Mouse (Mus musculus) T-helper 2 cell (primary cell): ENCODE measurements around the gene Grin2d.

ENCODE experiments used
- in situ Hi-C: fragments of 300-600 bp; cut with MboI, MseI; formaldehyde crosslinking; loops from one replicate; pipeline ENCODE4 v1.15.1; 2025; ENCODE audit warnings: high pct_unique_total_duplicates

Grin2d gene

DNA sequence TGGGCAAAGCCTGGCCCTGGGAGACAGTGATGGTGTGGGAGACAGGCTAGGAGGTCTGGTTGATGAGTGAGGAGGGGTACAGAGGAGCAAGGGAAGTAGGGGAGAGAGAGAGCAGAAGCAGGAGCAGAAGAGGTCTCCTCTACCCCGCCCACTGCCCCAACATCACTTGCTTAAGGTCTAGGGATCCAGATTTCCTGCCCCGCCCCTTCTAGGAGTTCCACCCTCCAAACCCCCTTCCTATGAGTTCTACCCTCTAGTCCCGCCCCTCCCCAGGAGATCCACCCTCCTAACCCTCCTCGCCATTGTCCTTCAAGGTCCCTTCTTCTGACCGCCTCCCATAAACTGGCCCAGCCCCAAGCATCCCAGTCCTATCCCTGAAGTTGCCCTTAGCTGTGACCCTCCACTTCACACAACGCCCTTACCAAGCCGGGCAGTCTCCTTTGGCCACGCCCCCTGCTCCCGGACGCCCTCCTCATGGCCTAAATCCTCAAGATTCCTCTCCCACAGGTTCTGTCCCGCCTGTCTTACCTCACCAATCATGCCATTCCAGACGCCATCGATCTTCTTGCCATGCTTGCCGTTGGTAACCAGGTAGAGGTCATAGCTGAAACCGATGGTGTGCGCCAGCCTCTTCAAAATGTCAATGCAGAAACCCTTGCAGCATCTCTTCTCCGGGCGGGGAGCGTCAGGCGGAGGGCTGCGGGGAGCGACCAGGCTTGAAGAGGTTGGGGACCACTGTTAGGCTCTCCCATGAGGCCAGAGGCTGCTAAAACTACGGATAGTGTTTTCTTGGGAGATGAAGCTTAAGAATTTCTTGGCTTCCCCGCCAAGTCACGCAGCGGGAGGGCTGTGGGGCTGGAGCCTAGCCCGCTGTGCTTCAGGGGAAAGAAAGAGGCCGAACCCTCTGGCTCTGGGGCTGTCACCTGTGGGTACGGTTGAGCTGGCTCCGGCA, 21.0 kb downstream of the Grin2d start:
- in situ Hi-C loops, result no loop called here

DNA sequence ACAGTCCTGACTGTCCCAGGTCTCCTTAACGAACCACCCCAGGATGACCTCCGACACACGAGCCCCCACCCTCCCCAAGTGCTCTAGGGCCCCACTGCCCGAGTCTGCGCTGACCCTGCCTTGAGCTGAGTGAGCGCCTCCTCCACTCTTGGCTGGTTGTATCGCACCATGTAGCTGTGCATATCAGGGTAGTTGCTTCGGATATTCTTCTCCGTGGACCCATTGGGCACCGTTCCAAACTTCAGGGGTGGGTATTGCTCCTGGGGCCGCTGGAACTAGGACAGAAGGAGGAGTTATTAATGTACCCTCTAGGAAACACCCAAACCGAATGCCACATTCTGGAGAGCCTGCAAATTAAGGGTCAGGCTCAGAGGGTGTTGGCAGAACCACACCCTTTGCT, 25.1 kb downstream of the Grin2d start:
- in situ Hi-C loops, result no loop called here

DNA sequence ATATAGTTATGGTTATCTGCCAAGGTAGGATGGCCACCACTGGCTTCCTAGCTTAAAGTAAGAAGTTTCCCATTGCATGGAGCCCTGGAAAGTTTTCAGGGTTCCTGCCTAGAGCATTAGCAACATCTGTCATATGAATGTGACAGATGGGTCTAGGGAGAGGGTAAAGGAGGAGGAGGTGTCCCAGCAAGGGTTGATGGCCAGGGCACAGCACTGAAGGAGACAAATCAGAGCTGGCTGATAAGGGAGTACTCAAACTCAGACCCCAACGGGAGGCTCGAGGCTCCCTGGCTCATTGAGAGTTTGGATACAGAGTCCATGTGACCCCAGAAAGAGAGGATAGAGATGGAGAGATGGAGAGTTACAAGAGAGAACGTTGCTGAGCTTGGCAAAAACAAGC, 27.5 kb downstream of the Grin2d start:
- in situ Hi-C loops, result no loop called here

DNA sequence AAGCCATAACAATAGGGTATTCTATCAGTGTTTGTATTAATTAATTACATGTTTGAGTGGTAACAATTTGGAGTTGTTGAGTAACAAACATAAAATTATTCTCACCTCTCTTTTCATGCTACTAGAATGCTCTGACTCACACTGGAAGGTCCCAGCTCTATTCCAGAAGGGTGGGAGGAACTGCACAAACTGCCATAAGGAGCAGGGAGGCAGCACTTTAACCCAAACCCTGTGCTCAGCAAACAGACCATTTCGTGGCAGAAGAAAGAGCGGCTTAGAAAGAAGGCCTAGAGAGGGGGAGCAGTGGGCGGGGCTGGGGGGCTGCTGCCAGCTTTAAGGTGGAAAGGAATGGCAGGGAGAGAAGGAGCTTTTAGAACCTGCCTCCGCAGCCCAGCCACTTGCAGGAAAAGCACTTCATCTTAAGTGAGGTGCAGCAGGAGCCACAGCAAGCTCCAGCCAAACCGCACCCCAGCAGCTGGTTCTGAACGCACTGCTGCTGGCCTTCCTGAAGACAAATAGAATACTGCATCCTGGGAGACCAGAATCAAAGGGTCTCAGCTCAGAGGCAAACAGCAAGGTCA, 29.6 kb downstream of the Grin2d start:
- in situ Hi-C loops, result no loop called here

DNA sequence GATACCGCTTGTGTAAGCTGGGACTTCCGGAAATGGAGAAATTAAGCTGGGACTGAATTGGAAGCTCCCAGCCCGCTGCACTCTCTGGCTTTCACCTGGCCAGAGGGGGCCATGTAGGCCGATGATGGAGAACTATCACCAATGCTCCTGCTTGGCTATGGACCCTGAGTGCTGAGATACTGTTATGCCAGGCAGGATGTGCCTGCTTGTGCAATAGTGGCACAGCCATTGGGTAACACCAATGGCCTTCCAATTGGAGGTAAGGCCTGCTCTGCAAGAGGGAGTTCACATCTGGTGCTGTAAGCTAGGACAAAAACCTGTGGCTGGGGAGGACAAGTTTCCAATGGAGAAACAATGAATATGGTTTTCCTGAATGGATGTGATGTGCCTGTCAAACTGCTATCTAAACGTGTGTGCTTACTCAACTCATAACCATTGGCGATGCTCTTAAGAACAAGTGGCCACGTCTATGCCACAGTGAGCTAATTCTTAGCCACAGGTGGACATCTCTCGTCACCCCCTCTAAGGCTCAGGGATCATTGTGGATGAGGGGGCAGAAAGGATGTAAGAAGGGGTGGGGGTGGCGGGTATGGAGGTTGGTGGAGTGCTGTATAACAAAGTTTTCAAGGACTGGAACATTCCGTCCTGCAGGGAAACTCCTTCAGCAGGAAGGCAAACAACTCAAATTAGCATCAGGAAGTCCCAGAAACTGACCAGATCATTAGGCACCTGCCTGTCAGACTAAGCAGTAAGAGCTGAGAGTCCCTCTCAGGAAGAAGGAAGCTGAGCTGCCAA, 35.0 kb downstream of the Grin2d start:
- in situ Hi-C loops, result no loop called here

DNA sequence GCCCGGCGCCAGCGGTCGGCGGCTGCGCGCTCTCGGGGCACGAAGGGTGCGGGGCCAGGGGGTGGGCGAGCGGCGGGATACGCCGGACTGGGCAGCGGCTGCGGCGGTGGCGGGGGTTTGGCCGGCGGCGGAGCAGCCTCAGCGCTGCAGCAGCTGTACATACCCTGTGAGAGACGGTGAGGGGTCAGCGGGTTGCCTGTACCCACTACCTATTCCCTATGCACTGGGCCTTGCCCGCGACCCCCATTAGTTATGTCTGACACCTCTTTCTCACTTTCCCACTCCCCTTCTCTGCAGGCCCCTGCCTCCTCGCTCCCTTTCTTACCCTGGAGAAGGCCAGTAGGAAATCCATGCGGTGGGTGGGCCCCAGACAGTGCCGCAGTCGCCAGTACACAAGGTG, 44.3 kb downstream of the Grin2d start:
- in situ Hi-C loops, result no loop called here

DNA sequence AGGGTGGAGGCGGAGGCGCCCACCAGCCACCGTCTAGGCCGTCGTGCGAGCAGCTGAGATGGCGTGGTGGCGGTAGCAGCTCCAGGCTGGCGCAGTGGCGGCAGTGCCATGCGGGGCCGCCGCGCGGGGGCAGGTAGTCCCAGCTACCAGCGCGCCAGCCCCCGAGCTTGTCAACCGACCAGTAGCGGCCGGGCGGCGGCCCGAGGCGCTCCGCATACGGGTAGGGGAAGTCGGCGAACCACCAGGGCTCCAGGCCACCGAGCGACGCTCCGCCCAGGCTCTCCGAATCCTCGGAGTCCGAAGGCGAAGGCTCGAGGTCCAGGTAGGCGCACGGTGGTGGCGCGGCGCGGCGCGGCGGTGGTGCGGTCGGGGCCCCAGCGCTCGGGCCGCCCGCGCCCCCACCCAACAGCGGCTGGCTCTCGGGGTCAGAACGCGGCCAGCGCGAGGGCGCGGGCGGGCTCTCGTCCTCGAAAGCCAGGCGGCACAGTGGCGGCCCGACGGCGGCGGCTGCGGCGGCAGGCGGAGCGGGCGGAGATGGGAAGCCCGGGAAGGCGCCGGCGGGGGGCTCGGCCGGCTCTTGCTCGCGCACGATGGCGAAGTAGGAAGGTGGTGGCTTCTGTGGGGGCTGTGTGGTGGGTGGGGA, 44.9 kb downstream of the Grin2d start:
- in situ Hi-C loops, result no loop called here

DNA sequence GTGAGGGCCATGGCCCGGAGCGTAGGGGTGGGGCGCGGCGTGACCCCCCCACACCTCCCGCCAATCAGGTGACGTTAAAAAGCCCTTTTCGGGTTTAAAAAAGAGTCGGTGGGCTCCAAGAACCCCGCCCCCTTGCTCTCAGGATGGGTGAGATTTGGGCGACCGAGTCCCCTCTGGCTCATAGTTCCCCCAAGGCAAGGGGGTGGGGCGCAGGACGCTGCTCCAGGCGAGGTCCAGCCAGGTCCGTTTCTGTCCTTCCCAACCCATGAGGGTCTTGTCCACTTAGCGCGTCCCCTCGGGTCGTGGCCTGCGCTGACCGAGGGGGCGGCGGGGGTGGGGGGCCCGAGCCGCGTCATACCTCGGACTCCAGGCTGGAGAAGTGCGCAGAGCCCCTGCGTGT, 45.8 kb downstream of the Grin2d start:
- in situ Hi-C loops, result no loop called here

DNA sequence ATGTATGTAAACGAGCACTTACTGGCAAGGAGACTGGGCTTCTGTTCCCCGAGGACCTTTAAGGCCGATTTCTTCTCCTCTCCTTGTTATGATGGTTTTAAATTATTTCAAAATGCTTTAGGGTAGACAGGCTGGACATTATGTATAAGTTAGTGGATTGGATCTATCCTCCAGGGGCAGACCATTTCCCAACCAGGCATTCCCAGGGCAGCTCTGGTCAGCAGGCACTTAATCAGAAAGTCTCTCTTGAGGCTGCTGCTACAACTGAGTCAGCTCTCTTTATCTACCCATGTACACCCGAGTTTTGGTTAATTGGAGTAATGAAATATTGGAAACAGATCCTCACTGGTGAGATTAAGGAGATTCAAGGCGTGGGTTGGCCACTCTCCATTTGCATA, 47.1 kb downstream of the Grin2d start:
- in situ Hi-C loops, result no loop called here

DNA sequence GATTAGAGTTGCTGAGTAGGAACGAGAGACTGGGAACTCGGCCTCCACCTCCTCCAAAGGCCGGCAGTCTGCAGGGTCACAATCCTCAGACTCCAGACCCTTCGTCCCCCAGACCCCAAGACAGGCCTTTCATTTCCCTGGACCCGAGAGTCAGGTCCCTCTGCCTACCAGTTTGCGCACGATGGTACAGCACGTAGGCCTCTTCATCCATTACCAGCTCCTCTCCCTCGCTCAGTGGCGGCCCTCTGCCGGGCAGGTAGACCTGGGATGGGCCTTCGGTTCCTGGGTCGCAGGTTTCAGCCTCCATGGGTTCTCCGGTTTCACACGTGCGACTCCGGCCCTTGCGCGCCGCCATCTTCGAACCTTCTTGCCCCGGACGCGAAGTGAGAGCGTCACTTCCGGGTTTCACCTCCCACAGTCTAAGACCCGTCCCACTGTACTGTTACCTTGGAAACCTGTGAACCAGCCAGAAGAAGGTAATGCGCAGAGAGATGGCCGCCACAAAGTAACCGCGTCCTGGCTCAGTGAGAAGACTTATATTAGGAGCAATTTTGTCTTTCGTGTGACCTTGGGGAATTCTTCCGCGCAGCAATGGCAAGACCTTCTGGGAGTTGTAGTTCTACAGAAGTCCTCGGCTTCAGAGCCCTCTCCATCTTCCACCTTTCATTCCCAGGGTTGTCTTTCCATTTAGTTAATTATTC, 47.6 kb downstream of the Grin2d start, which contains the start of gene Grwd1:
Gene Grwd1, minus strand, starts transcription at position 518 of the 701 bp plus-strand sequence.
- in situ Hi-C loops, result no loop called here

DNA sequence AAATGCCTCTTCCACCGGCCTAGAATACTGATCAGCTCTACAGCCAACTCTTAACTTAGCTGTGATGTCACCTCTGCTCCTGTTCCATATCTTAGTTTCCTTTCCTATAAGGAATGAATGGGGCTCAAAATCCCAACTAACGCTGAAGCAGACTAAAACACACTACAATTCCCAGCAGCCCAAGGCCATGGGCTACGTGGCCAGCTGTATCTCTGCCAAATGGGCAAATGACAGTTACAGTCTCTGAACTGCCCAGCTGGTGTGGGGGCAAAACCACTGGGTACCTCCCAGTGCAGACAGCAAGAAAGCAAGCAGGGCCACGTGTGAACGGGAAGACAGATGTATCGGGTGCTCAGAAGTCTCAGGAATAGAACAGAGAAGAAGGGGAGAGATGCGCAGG, 51.5 kb downstream of the Grin2d start:
- in situ Hi-C loops, result no loop called here

DNA sequence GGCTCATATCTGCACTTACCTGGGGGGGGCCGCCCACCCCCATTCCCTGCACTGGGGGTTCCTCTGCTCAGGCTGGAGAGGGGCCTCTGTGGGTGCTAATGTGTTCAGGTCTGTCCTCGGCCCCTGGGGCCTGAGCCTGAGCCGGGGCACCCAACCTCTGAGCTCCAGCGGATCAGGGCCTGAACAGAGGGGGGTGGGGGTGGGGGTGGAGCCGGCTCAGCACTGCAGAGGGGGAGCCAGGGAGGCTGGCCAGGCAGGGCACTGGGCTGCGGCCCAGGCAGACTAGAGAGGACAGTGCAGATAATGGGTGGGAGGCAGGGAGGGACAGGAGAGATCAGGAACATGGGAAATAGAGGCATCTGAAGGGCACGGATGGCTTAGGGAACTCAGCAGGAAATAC, 53.6 kb downstream of the Grin2d start, which contains the start of gene Kcnj14:
Gene Kcnj14, minus strand, starts transcription at position 185 of the 400 bp plus-strand sequence.
- in situ Hi-C loops, result no loop called here

DNA sequence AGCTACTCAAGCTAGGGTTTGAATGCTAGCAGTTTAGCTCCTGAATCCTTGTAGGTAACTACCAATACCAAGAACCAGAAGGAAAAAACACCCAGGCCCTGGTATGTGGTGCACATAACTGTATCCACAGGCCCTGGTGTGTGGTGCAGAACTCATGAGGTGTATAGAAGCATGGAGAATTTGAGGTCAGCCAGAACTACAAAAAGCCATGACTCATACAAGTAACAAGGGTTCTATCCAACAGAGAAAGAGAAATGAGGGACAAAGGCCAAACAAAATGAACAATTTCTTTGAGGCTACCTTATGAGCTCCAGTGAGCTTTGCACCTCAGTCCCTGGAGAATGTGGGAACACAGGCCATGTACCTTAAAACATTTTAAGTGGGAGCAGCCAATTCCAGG, 57.3 kb downstream of the Grin2d start:
- in situ Hi-C loops, result no loop called here

DNA sequence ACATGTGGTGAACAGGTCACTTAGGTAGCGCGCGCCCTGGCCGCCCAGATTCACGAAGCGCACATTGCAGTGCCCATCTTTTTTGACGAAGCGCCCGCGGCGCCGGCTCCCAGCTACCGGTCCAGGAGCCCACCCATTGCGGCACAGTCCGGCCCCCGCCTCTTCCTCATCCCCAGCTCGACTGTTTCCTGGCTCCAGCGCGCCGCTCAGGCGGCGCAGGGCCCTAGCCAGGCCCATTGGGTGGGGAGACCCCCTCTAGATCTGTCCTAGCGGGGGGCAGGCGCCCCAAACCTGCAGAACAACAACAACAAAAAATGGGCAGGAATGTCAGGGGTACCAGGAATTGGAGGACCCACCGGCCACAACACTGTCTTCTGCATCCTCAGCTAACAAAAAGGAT, 58.3 kb downstream of the Grin2d start:
- in situ Hi-C loops, result no loop called here

DNA sequence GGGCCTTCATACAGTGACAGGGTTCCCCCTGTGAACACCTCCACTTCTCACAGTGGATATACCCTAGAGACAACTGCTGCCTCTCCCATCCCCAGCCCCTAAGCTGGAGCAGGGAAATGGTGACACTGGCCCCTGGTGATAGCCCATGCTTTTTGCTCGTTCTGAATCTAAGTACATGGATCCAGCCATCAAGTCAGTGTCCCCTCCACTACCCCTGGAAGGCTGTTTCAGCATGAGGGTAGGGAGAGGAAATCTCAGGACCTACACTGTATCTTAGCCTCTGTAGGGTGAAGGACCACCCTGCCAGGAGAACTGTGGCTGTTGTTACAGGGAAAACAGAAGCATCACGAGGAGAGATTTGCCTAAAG, 62.2 kb downstream of the Grin2d start:
- in situ Hi-C loops, result no loop called here

DNA sequence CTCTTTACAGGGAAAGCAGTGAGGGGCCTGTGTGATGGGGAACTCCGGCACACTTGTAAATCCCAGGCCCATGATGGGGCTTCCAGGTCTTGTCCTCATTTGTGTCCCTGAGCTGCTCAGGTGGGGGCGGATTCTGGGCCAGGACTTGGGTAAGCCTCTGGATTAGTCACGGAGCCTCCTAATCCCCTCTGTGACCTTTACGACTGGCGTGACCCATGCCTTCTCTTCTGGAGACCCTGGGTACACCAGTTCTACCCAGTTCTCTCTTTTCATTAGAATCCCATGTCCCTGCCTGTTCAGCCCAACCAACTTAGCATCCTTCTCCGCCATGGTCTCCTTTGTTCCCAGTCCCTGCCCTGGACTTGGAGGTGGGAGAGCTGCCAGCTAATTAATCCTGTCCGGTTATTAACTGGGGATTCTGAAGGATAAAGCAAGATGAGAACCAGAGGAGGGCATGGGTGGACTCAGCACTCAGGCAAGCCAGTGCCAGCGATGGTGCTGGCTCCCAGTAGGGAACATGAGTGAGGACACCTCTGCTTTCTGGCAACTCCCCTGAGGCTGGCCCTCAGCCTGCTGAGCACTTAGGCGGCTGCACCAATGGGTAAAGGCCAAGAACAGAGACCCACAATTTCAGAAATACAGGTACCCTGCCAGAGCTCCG, 62.7 kb downstream of the Grin2d start:
- in situ Hi-C loops, result no loop called here

DNA sequence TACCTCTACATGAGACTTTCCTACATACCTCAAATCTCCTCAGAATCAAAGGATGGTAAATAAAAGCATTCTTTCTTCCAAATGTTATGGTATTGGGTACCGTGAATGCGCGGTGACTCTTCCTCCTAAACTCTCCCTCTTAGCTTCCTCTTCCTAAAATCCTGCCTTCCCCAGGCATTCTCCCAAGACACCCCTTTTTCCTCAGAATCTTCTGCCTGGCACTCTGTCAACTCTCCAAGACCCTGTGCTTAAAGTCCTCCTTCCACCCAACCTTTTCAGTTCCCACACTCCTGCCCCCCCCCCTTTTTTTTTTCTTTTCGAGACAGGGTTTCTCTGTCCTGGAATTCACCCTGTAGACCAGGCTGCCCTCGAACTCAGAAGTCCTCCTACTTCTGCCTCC, 63.3 kb downstream of the Grin2d start:
- in situ Hi-C loops, result loop anchor here (5.0 kb wide), 1 partner anchor 83 kb away; no protein-coding TSS in a partner anchor

DNA sequence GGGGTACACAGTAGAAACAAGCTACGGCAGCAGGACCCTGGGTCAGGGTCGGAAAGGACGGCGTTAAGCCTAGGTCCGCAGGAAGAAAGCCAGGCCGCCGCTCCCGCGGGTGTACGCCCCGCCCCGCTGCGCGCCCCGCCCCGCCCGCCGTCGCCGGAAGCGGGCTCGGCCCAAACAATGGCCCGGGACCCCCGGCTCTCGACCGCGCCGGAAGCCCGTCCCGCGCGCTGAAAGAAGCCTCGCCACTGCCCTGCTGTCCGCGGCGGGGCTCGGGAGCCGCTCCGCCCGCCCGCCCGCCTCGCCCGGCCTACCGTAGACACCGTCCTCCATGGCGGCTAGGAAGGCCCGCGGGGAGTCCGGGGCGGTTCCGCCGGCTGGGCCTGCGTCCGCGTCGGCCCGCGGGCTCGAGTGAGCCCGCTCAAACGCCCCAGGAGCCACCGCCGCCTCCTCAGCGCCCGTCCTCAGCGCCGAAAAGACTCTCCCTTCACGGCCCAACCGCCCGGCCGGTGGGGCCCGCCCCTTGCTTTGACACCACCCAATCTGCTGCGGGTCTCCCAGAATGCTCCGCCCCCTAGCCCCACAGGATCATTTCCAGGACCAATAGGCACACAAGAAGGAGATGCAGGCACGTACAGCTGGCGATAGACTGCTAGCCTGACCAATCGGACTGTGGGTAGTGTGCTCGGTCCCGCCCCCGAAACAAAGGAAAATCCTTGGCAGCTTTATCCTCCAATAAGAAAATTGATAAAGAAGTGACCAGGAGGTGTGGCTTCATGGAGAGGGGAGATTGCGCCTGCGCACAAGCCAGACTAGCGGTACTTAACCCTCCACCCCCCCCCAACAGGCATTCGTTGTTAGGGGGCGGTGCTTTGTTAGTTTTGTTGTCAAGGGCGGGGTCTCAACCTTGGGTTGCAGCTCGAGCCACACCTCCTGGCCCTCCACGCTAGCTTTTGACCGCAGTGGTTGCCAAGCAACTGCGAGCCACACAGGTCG, 64.1 kb downstream of the Grin2d start, which contains the start of gene Cyth2:
Gene Cyth2, minus strand, starts transcription at position 795 of the 993 bp plus-strand sequence.
- in situ Hi-C loops, result loop anchor here (5.0 kb wide), 1 partner anchor 82 kb away; no protein-coding TSS in a partner anchor

DNA sequence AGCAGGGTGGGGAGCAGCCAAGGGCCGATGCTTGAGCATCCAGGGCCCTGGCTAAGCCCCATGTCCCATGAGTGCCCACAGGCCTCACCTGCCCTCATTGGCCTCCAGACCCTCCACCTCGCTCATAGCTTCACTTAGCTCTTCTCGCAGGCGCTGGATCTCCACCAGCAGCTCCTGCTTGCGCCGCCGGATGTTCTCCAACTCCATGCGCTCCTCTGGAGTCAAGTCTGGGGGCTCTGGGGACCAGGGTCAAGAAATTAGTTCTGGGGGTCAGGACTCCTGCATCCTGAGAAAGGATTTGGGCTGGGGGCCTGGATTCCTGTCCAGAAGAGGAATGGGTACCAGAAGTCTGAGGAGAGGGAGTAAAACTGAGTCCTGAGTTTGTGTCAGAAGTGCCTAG, 65.3 kb downstream of the Grin2d start:
- in situ Hi-C loops, result loop anchor here (5.0 kb wide), 1 partner anchor 81 kb away; no protein-coding TSS in a partner anchor
